Mouse (Mus musculus): ENCODE results near the gene Ube2m. TPM values are rescaled to one million over a fixed set of nuclear protein-coding genes. Genes with fewer than 3 reads are reported as not detected.
A peak's percentile ranks its signal among the peaks of the same experiment; 100 is the strongest.

Gene Ube2m
- total RNA-seq, 4 experiments from 2014 or later, result 168 to 169 (median 168) TPM

- no peak for DNase-seq
These were observed 4.5 kb downstream of the Ube2m start for GRCm38 (mm10) chr7:13033451-13034147.

GRCm38 (mm10) chr7:13032541-13032940 is 5.5 kb downstream of the Ube2m start:
- no peak for DNase-seq

- no peak for DNase-seq
These were observed 6.1 kb downstream of the Ube2m start for GRCm38 (mm10) chr7:13031983-13032382.

- DNase-seq, result peak; percentile 17
These were observed 7.0 kb downstream of the Ube2m start for GRCm38 (mm10) chr7:13031069-13031468.

- no peak for DNase-seq
These were observed 9.1 kb downstream of the Ube2m start for GRCm38 (mm10) chr7:13028986-13029385.

- DNase-seq, result no peak
These were observed 12.5 kb downstream of the Ube2m start for GRCm38 (mm10) chr7:13025511-13026112.

GRCm38 (mm10) chr7:13024805-13025204 is 13.3 kb downstream of the Ube2m start:
- peak; percentile 71 for DNase-seq

GRCm38 (mm10) chr7:13023928-13024731 is 13.9 kb downstream of the Ube2m start:
- peak; percentile 88 for DNase-seq

GRCm38 (mm10) chr7:13022773-13023535 is 15.1 kb downstream of the Ube2m start:
- peak; percentile 70 for DNase-seq

- DNase-seq, result no peak
These were observed 22.9 kb downstream of the Ube2m start for GRCm38 (mm10) chr7:13015217-13015616.

- DNase-seq, result no peak
These were observed 23.7 kb downstream of the Ube2m start for GRCm38 (mm10) chr7:13014275-13014839.

GRCm38 (mm10) chr7:13013671-13014070 is 24.4 kb downstream of the Ube2m start:
- DNase-seq, result no peak

- no peak for DNase-seq
These were observed 27.8 kb downstream of the Ube2m start, which contains the start of gene Zbtb45 for GRCm38 (mm10) chr7:13010005-13010908. TSS of gene Zbtb45 (minus strand) at chr7:13010034.

- DNase-seq, result peak; percentile 90
These were observed 28.7 kb downstream of the Ube2m start for GRCm38 (mm10) chr7:13009143-13010004.

GRCm38 (mm10) chr7:13007341-13008092 is 30.6 kb downstream of the Ube2m start:
- no peak for DNase-seq

- no peak for DNase-seq
These were observed 31.5 kb downstream of the Ube2m start for GRCm38 (mm10) chr7:13006531-13006930.

GRCm38 (mm10) chr7:13006011-13006410 is 32.1 kb downstream of the Ube2m start:
- DNase-seq, result no peak

GRCm38 (mm10) chr7:13003380-13003779 is 34.7 kb downstream of the Ube2m start:
- no peak for DNase-seq

GRCm38 (mm10) chr7:13001584-13001983 is 36.5 kb downstream of the Ube2m start:
- no peak for DNase-seq
